Mouse (Mus musculus) regulatory T cell (primary cell): ENCODE data around the gene Pitx1.

Source experiments
- in situ Hi-C: fragments of 300-600 bp; cut with MboI, MseI; formaldehyde crosslinking; loops from one replicate; pipeline ENCODE4 v1.15.1; 2025; ENCODE audit warnings: high pct_unique_total_duplicates

The Pitx1 gene

GRCm38 (mm10) chr13:55830833-55831721, 4.9 kb downstream of the Pitx1 start:
- in situ Hi-C loops = no loop called here

- in situ Hi-C loops = no loop called here
These were observed 5.7 kb downstream of the Pitx1 start for GRCm38 (mm10) chr13:55830081-55830832.

GRCm38 (mm10) chr13:55829018-55829655, 6.9 kb downstream of the Pitx1 start:
- in situ Hi-C loops = no loop called here

GRCm38 (mm10) chr13:55828141-55829017, 7.6 kb downstream of the Pitx1 start:
- in situ Hi-C loops = no loop called here

- in situ Hi-C loops = no loop called here
These were observed 8.3 kb downstream of the Pitx1 start for GRCm38 (mm10) chr13:55827679-55828140.

- in situ Hi-C loops = no loop called here
These were observed 9.0 kb downstream of the Pitx1 start for GRCm38 (mm10) chr13:55826796-55827678.

- in situ Hi-C loops = no loop called here
These were observed 9.9 kb downstream of the Pitx1 start for GRCm38 (mm10) chr13:55826008-55826671.

- in situ Hi-C loops = no loop called here
These were observed 10.7 kb downstream of the Pitx1 start for GRCm38 (mm10) chr13:55825245-55825681.

GRCm38 (mm10) chr13:55824151-55824945, 11.6 kb downstream of the Pitx1 start:
- in situ Hi-C loops = no loop called here

GRCm38 (mm10) chr13:55822499-55822898, 13.5 kb downstream of the Pitx1 start:
- in situ Hi-C loops = no loop called here

GRCm38 (mm10) chr13:55814834-55815233, 21.2 kb downstream of the Pitx1 start:
- in situ Hi-C loops = no loop called here

GRCm38 (mm10) chr13:55813490-55814016, 22.4 kb downstream of the Pitx1 start:
- in situ Hi-C loops = no loop called here

- in situ Hi-C loops = no loop called here
These were observed 25.0 kb downstream of the Pitx1 start for GRCm38 (mm10) chr13:55810947-55811346.

- in situ Hi-C loops = no loop called here
These were observed 26.3 kb downstream of the Pitx1 start for GRCm38 (mm10) chr13:55809707-55810106.

- in situ Hi-C loops = no loop called here
These were observed 26.9 kb downstream of the Pitx1 start for GRCm38 (mm10) chr13:55809041-55809623.

GRCm38 (mm10) chr13:55803973-55804372, 32.0 kb downstream of the Pitx1 start:
- in situ Hi-C loops = no loop called here

GRCm38 (mm10) chr13:55801246-55801645, 34.7 kb downstream of the Pitx1 start:
- in situ Hi-C loops = no loop called here

- in situ Hi-C loops = no loop called here
These were observed 49.9 kb downstream of the Pitx1 start for GRCm38 (mm10) chr13:55786120-55786519.
